Mouse (Mus musculus): ENCODE measurements around the gene Efcab11.

The Efcab11 gene

GRCm38 (mm10) chr12:99756213-99756612, 128.0 kb downstream of the Efcab11 start:
- DNase-seq (ENCODE audit: low read depth, low spot score), result no peak

DNA sequence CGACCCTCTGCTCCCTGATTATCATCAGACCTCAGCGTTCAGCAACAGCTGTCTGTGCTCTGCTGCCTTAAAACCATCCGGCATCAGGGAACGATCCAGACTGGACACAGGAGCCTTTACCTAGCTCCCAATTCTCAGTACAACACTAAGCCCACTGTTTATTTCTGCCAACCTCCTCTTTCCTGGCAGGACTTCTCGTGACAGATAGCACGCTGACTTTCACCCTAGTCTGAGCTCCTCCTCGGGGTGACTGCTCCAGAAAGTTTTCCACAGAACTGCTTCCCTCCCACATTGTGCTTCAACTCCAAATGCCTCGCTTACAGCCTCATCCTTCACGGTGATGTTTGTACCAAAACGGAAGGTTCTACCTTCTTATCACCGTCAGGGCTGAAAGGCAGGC, 131.3 kb downstream of the Efcab11 start:
- DNase-seq (ENCODE audit: low read depth, low spot score), result no peak

DNA sequence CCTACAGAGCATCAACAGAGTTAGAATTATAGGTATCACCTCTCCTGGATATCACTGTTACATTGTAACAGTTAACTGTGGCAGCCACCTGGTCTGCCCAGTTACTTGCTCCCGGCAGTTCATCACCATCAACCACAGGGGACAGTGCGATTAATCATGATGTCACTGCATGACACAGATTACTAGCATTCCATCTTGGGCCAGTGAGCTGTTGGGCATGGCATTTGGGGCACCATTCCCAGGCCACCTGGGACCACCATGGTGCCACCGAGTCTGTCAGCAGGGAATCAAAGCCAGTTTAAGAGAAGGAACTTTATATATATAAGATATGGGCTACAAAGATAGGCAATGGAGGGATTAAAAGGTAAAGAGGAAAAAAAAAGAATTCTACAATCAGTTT, 134.8 kb downstream of the Efcab11 start:
- DNase-seq (ENCODE audit: low read depth, low spot score), result no peak

GRCm38 (mm10) chr12:99741631-99742030, 142.6 kb downstream of the Efcab11 start:
- DNase-seq (ENCODE audit: low read depth, low spot score), result no peak

GRCm38 (mm10) chr12:99739211-99739610, 145.0 kb downstream of the Efcab11 start:
- DNase-seq (ENCODE audit: low read depth, low spot score), result no peak

- peak; percentile 32 for DNase-seq (ENCODE audit: low read depth, low spot score)
These were observed 146.0 kb downstream of the Efcab11 start for GRCm38 (mm10) chr12:99738256-99738655.

- no peak for DNase-seq (ENCODE audit: low read depth, low spot score)
These were observed 147.3 kb downstream of the Efcab11 start for GRCm38 (mm10) chr12:99736971-99737370.

GRCm38 (mm10) chr12:99735172-99735571, 149.1 kb downstream of the Efcab11 start:
- no peak for DNase-seq (ENCODE audit: low read depth, low spot score)

GRCm38 (mm10) chr12:99724206-99724605, 160.0 kb downstream of the Efcab11 start:
- DNase-seq (ENCODE audit: low read depth, low spot score), result no peak

GRCm38 (mm10) chr12:99723791-99724190, 160.4 kb downstream of the Efcab11 start:
- no peak for DNase-seq (ENCODE audit: low read depth, low spot score)

GRCm38 (mm10) chr12:99721318-99721717, 162.9 kb downstream of the Efcab11 start:
- no peak for DNase-seq (ENCODE audit: low read depth, low spot score)

- DNase-seq (ENCODE audit: low read depth, low spot score), result peak; percentile 29
These were observed 164.5 kb downstream of the Efcab11 start for GRCm38 (mm10) chr12:99719777-99720176.

DNA sequence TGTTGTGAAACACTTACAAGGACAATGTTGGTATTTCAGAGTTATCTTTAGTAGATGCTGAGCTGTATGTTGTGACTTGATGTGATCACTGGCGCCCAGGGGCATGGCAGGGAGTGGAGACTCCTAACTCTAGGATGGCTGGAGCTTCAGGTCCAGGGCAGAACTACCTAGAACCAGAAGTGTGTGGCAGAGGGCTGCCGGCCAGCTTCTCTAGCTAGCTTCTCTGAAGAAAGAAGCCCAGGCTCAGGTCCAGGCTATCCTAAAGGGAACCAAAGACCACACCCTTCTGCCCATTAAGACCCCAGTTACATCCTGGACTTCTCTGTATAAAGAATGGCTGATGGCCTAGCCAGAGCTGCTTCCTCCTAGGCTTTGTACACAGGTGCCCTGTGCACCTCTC, 166.1 kb downstream of the Efcab11 start:
- no peak for DNase-seq (ENCODE audit: low read depth, low spot score)

DNA sequence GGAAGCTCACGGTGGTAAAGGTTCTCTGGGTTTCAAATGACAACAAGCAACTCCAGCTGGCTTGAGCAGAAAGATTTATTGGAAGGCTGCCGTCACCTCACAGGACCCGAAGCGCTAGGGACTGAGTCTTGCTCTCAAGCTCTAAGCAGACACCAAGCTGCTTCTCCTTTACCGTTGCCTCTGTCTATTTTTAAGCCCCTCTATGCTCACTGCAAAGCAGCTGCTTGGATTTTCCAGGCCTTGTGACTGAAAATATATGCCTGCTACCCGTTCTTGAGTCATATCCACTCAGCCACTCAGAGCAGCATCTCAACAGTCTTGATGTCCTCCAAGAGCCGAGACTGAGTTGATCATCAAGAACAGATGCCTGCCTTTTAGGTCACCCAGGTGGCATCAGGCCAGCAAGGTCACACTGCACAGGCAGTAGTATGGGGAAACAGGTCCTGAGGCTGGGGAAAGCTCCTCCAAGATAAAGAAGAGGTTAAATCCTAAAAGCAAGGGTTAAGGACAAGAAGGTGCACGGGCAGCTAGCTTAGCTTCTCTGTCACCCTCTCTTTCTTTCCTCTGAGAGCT, 168.1 kb downstream of the Efcab11 start:
- no peak for DNase-seq (ENCODE audit: low read depth, low spot score)

- no peak for DNase-seq (ENCODE audit: low read depth, low spot score)
These were observed 168.9 kb downstream of the Efcab11 start for GRCm38 (mm10) chr12:99715129-99716037.

- no peak for DNase-seq (ENCODE audit: low read depth, low spot score)
These were observed 172.0 kb downstream of the Efcab11 start for GRCm38 (mm10) chr12:99712214-99712613.

DNA sequence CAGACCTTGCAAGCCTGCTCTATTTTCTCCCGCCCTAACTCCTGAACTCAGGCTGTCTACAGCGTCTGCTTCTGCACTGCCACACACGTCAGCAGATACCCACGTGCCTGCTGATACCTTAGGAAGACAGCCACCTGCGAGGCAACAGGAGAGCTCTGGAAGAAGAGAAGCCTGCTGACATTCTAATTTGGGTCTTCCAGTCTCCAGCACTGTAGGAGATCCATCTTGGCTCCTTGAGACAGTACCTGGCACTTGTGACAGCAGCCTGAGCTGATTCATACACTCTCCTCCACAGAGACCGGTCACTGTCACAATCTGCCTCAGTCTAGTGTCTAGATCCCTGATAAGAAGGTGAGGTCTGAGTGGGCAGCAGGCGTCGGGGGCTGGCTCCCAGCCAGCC, 182.0 kb downstream of the Efcab11 start:
- DNase-seq (ENCODE audit: low read depth, low spot score), result no peak

- DNase-seq (ENCODE audit: low read depth, low spot score), result no peak
These were observed 183.9 kb downstream of the Efcab11 start for GRCm38 (mm10) chr12:99700380-99700779.

DNA sequence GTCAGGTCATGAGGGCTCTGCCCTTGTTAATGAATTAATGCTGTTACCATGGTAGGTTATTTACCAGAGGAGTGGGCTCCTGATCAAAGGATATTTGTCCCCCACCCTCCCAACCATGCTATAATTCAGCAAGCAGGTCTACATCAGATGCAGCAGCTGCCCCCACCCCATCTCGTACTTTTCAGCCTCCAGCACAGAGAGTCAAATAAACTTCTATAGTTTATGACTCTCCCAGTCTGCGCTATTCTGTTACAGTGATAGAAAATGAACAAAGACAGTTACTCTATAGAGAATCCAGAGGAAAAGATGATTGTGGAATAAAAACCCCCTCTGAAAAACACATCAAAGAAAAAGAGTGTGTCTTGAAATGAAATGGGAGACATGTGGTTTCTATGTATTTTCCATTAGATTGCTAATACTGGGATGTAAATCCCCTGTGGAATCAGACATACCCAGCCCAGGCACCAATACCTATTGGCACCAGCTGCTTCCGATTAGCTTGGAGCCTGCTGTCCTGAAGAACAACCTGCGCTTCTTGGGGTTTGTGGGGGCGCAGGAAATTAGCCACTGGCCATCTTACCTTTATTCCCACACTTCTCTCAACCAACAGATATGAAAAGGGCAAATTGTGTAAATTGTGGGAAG, 184.7 kb downstream of the Efcab11 start:
- no peak for DNase-seq (ENCODE audit: low read depth, low spot score)

- no peak for DNase-seq (ENCODE audit: low read depth, low spot score)
These were observed 190.2 kb downstream of the Efcab11 start for GRCm38 (mm10) chr12:99694066-99694465.

- DNase-seq (ENCODE audit: low read depth, low spot score), result no peak
These were observed 197.7 kb downstream of the Efcab11 start for GRCm38 (mm10) chr12:99686418-99686992.

GRCm38 (mm10) chr12:99685451-99686100, 198.7 kb downstream of the Efcab11 start:
- DNase-seq (ENCODE audit: low read depth, low spot score), result no peak
